Mouse (Mus musculus): ENCODE data around the gene Gm20441. TPM values are rescaled to one million over a fixed set of nuclear protein-coding genes. Genes with fewer than 3 reads are reported as not detected.

Gene Gm20441
- total and polyA plus RNA-seq, 2 experiments from 2014 or later, result not detected

GRCm38 (mm10) chr10:75823782-75824181 lies 43.0 kb upstream of the Gm20441 start:
- no peaks in the 10 kb centered on the region for H3K4me1 ChIP-seq (ENCODE audit: insufficient read depth)
- no peaks in the 10 kb centered on the region for H3K27me3 ChIP-seq (ENCODE audit: insufficient read depth, low read length)
- DNase-seq (no peak), ATAC-seq (no peak)
- H3K4me2 ChIP-seq (ENCODE audit: low read depth), result no peak overlapping the region
- H3K36me3 ChIP-seq (ENCODE audit: insufficient read depth), result no peaks in the 10 kb centered on the region
- no peak for TF ChIP-seq CTCF (IDR thresholded peaks at IDR 0.05; ENCODE audit: low read depth)
- 87% methylated on average over 1 of the region's 1 CpGs for WGBS
- no peak overlapping the region for H3K27ac ChIP-seq (ENCODE audit: low read depth, low read length)
- no peaks in the 10 kb centered on the region for H3K9me3 ChIP-seq (ENCODE audit: low read length)
- H3K9ac ChIP-seq, result no peak overlapping the region
- no peak overlapping the region for H3K4me3 ChIP-seq (ENCODE audit: low read depth, low read length)

- 100% methylated on average over 2 of the region's 2 CpGs for WGBS
- Histone ChIP-seq H3K36me3 (ENCODE audit: insufficient read depth) (no peaks in the 10 kb centered on the region), H3K4me1 (ENCODE audit: insufficient read depth) (no peaks in the 10 kb centered on the region), H3K9me3 (ENCODE audit: low read length) (no peaks in the 10 kb centered on the region), H3K27ac (ENCODE audit: low read depth, low read length) (no peak within 1 kb of the TSS), H3K9ac (no peak within 1 kb of the TSS), H3K27me3 (ENCODE audit: insufficient read depth, low read length) (no peaks in the 10 kb centered on the region), H3K4me3 (ENCODE audit: low read depth, low read length) (no peak within 1 kb of the TSS), H3K4me2 (ENCODE audit: low read depth) (no peak within 1 kb of the TSS)
- DNase-seq (no peak), ATAC-seq (no peak)
- no peak for TF ChIP-seq CTCF (IDR thresholded peaks at IDR 0.05; ENCODE audit: low read depth)
Observed at GRCm38 (mm10) chr10:75822443-75822842, 41.7 kb upstream of the Gm20441 start, which contains the start of gene Gstt4. TSS of gene Gstt4 (minus strand) at chr10:75822543.

DNA sequence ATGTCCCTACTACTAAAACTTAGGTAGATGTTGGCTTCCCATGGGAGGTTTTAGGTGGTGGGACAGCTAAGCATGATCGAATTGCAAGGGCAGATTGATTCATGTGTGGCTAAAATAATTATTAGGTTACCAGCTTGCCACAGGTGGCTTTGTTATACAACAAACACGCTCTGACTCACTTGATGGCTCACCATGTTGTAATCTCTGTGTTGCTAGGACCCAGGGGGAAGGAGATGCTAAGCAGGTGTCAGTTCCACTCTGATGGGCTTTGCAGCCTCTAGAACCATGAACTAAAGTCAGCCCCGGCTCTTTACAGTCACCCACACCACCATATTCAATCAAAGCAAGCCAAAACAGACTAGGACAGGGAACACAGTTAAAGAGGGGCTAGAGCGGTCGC lies 39.1 kb upstream of the Gm20441 start:
- TF ChIP-seq CTCF (IDR thresholded peaks at IDR 0.05; ENCODE audit: low read depth), result no peak

DNA sequence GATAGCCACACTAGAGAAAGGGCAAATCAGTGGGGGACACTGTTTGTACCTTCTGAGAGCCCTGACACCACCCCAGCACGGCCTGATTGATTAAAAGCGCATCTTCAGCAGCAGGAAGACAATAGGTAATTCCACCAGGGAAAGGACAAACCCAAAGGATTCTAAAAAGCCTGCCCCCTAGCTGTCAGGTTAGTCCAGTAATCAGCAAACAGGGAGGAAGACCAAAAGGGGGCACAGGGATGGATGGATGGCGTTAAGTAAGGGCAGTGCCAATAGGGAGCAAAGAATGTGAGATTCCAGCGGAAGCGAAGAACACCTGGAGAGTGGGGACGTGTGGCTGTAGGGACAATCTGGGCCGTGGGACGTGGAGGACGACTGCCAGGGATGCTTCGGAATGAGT lies 37.9 kb upstream of the Gm20441 start:
- Histone ChIP-seq H3K27me3 (ENCODE audit: insufficient read depth, low read length) (no peaks in the 10 kb centered on the region), H3K4me1 (ENCODE audit: insufficient read depth) (no peaks in the 10 kb centered on the region), H3K9me3 (ENCODE audit: low read length) (no peaks in the 10 kb centered on the region), H3K36me3 (ENCODE audit: insufficient read depth) (no peaks in the 10 kb centered on the region), H3K9ac (no peak overlapping the region), H3K4me2 (ENCODE audit: low read depth) (no peak overlapping the region), H3K27ac (ENCODE audit: low read depth, low read length) (no peak overlapping the region), H3K4me3 (ENCODE audit: low read depth, low read length) (no peak overlapping the region)
- DNase-seq (no peak), ATAC-seq (no peak)
- TF ChIP-seq CTCF (IDR thresholded peaks at IDR 0.05; ENCODE audit: low read depth), result no peak
- WGBS, result 67% methylated on average over 10 of the region's 10 CpGs

More for the DNA sequence above, 39.1 kb upstream of the Gm20441 start:
- 83% methylated on average over 5 of the region's 5 CpGs for WGBS
- H3K9me3 ChIP-seq (ENCODE audit: low read length), result no peaks in the 10 kb centered on the region
- no peak overlapping the region for H3K4me2 ChIP-seq (ENCODE audit: low read depth)
- DNase-seq (no peak), ATAC-seq (no peak)
- H3K4me3 ChIP-seq (ENCODE audit: low read depth, low read length), result no peak overlapping the region
- H3K36me3 ChIP-seq (ENCODE audit: insufficient read depth), result no peaks in the 10 kb centered on the region
- H3K4me1 ChIP-seq (ENCODE audit: insufficient read depth), result no peaks in the 10 kb centered on the region
- no peak overlapping the region for H3K27ac ChIP-seq (ENCODE audit: low read depth, low read length)
- H3K9ac ChIP-seq, result no peak overlapping the region
- no peaks in the 10 kb centered on the region for H3K27me3 ChIP-seq (ENCODE audit: insufficient read depth, low read length)

DNA sequence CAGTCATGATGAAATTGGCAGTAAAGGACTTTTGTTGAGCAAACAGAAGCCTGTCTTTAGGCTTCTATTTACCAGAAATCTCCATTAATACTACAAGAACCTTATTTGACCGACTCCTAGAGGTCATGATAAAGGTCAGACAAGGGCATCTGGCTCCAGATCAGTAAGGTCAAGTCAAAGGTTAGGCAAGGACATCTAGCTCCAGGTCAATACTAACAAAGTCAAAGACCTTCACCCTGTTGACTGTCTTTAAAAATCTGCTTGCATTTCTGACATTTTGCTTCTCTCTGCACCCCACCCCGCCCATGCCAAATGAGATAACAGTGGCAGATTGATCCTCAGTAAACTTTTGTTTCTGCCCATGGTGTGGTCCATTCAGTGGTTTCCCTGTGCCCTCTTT lies 23.5 kb upstream of the Gm20441 start:
- no peak overlapping the region for H3K9ac ChIP-seq
- ATAC-seq (no peak), DNase-seq (no peak)
- 79% methylated on average over 2 of the region's 2 CpGs for WGBS
- H3K9me3 ChIP-seq (ENCODE audit: low read length), result no peaks in the 10 kb centered on the region
- no peaks in the 10 kb centered on the region for H3K27me3 ChIP-seq (ENCODE audit: insufficient read depth, low read length)
- no peak for TF ChIP-seq CTCF (IDR thresholded peaks at IDR 0.05; ENCODE audit: low read depth)
- no peak overlapping the region for H3K27ac ChIP-seq (ENCODE audit: low read depth, low read length)
- no peaks in the 10 kb centered on the region for H3K36me3 ChIP-seq (ENCODE audit: insufficient read depth)
- H3K4me2 ChIP-seq (ENCODE audit: low read depth), result no peak overlapping the region
- H3K4me3 ChIP-seq (ENCODE audit: low read depth, low read length), result no peak overlapping the region
- no peaks in the 10 kb centered on the region for H3K4me1 ChIP-seq (ENCODE audit: insufficient read depth)

GRCm38 (mm10) chr10:75798176-75798696 lies 17.5 kb upstream of the Gm20441 start, which contains the start of gene Gstt1:
TSS of gene Gstt1 (minus strand) at chr10:75798584.
- 1% methylated on average over 18 of the region's 18 CpGs for WGBS
- Histone ChIP-seq H3K9ac (peak within 1 kb of the TSS; percentile 51), H3K27ac (ENCODE audit: low read depth, low read length) (peak within 1 kb of the TSS; percentile 45), H3K36me3 (ENCODE audit: insufficient read depth) (no peaks in the 10 kb centered on the region), H3K27me3 (ENCODE audit: insufficient read depth, low read length) (no peaks in the 10 kb centered on the region), H3K9me3 (ENCODE audit: low read length) (no peaks in the 10 kb centered on the region), H3K4me3 (ENCODE audit: low read depth, low read length) (peak within 1 kb of the TSS; percentile 40), H3K4me1 (ENCODE audit: insufficient read depth) (0 out of 2 replicates have a peak, but pooled peaks cover 9% of the 10 kb centered on the region), H3K4me2 (ENCODE audit: low read depth) (peak within 1 kb of the TSS; percentile 65)
- TF ChIP-seq CTCF (IDR thresholded peaks at IDR 0.05; ENCODE audit: low read depth), result peak; percentile 9; the same call in 1 of the 2 replicates
- DNase-seq (peak; percentile 40), ATAC-seq (peak; percentile 58)

GRCm38 (mm10) chr10:75797619-75798175 lies 16.9 kb upstream of the Gm20441 start:
- peak; percentile 68 for ATAC-seq
- no peak for TF ChIP-seq CTCF (IDR thresholded peaks at IDR 0.05; ENCODE audit: low read depth)
- WGBS, result 0% methylated on average over 11 of the region's 12 CpGs

More at GRCm38 (mm10) chr10:75797619-75798175, 16.9 kb upstream of the Gm20441 start:
- Histone ChIP-seq H3K4me1 (ENCODE audit: insufficient read depth) (0 out of 2 replicates have a peak, but pooled peaks cover 9% of the 10 kb centered on the region), H3K27me3 (ENCODE audit: insufficient read depth, low read length) (no peaks in the 10 kb centered on the region), H3K9me3 (ENCODE audit: low read length) (no peaks in the 10 kb centered on the region), H3K27ac (ENCODE audit: low read depth, low read length) (peak overlapping the region; percentile 45), H3K36me3 (ENCODE audit: insufficient read depth) (no peaks in the 10 kb centered on the region), H3K4me3 (ENCODE audit: low read depth, low read length) (peak overlapping the region; percentile 40), H3K9ac (peak overlapping the region; percentile 51), H3K4me2 (ENCODE audit: low read depth) (peak overlapping the region; percentile 65)
- DNase-seq, result peak; percentile 50

Measured in forebrain, postnatal 0 days (tissue).